In genomic region chr3:84641391-84641790, GRCm38 (mm10) we compare ENCODE assay signal across 29 mouse cellular contexts. TPM values are rescaled to one million over a fixed set of nuclear protein-coding genes. Genes with fewer than 3 reads are reported as not detected.
A peak's percentile ranks its signal among the peaks of the same experiment; 100 is the strongest.
DNase-seq lines count a peak whose midpoint lies in the region; ATAC-seq and TF ChIP-seq lines count a peak whose summit lies in the region.
"Had no signal": no experiment of that assay in that cellular context is flagged by ENCODE, and none has a peak within 500 bp of the region (broad histone marks: within the 10 kb centered on the region; RNA-seq: fewer than 3 reads in every experiment).

No protein-coding gene starts in this region.

- 92% methylated on average over 2 of the region's 2 CpGs for WGBS in kidney, embryonic 15.5 days

- H3K9me3 ChIP-seq in kidney, embryonic 15.5 days (replicated peaks) = no peaks in the 10 kb centered on the region
- H3K9me3 ChIP-seq: embryonic facial prominence, embryonic 13.5 days; embryonic facial prominence, embryonic 15.5 days; forebrain, embryonic 10.5 days; forebrain, embryonic 12.5 days; forebrain, embryonic 15.5 days had no signal

- H3K27me3 ChIP-seq in kidney, embryonic 15.5 days = no peaks in the 10 kb centered on the region
- H3K27me3 ChIP-seq: embryonic facial prominence, embryonic 13.5 days; embryonic facial prominence, embryonic 15.5 days; forebrain, embryonic 12.5 days; forebrain, embryonic 15.5 days; Patski had no signal

- TF ChIP-seq CTCF in bone marrow macrophage, adult 2 months (IDR thresholded peaks at IDR 0.05; ENCODE audit: low read depth, low read length) = no peak

- H3K36me3 ChIP-seq in kidney, embryonic 15.5 days = no peaks in the 10 kb centered on the region
- H3K36me3 ChIP-seq: embryonic facial prominence, embryonic 13.5 days; embryonic facial prominence, embryonic 15.5 days; forebrain, embryonic 10.5 days; forebrain, embryonic 12.5 days; forebrain, embryonic 15.5 days had no signal

- H3K27ac ChIP-seq in bone marrow macrophage, adult 2 months (ENCODE audit: insufficient read depth, low read depth, low read length) = peak overlapping the region; percentile 92
- H3K27ac ChIP-seq in kidney, embryonic 15.5 days = no peak overlapping the region
- H3K27ac ChIP-seq: embryonic facial prominence, embryonic 13.5 days; embryonic facial prominence, embryonic 15.5 days; forebrain, embryonic 10.5 days; forebrain, embryonic 12.5 days; forebrain, embryonic 15.5 days had no signal

- no peak overlapping the region for H3K4me3 ChIP-seq in bone marrow macrophage, adult 2 months (ENCODE audit: insufficient read depth, low read length)
- H3K4me3 ChIP-seq in kidney, embryonic 15.5 days (replicated peaks) = no peak overlapping the region
- H3K4me3 ChIP-seq: embryonic facial prominence, embryonic 13.5 days; embryonic facial prominence, embryonic 15.5 days; erythroblast, embryonic 14.5 days; forebrain, embryonic 10.5 days; forebrain, embryonic 12.5 days; forebrain, embryonic 15.5 days had no signal

- TF ChIP-seq POLR2A in bone marrow macrophage, adult 2 months (IDR thresholded peaks at IDR 0.05; ENCODE audit: borderline replicate concordance, low read depth, low read length) = no peak

- H3K4me2 ChIP-seq in kidney, embryonic 15.5 days = no peak overlapping the region
- H3K4me2 ChIP-seq: embryonic facial prominence, embryonic 13.5 days; embryonic facial prominence, embryonic 15.5 days; forebrain, embryonic 12.5 days; forebrain, embryonic 15.5 days had no signal

- peaks cover 58% of the 10 kb centered on the region for H3K4me1 ChIP-seq in bone marrow macrophage, adult 2 months (ENCODE audit: control insufficient read depth, insufficient read depth, low read length)
- peaks cover 21% of the 10 kb centered on the region for H3K4me1 ChIP-seq in kidney, embryonic 15.5 days
- H3K4me1 ChIP-seq: forebrain, embryonic 15.5 days had no signal

- H3K9ac ChIP-seq in kidney, embryonic 15.5 days = no peak overlapping the region
- H3K9ac ChIP-seq: embryonic facial prominence, embryonic 13.5 days; embryonic facial prominence, embryonic 15.5 days; forebrain, embryonic 12.5 days; forebrain, embryonic 15.5 days; forebrain, postnatal 0 days had no signal

- no peak for ATAC-seq in kidney, embryonic 15.5 days (replicated peaks; ENCODE audit: low FRiP score)
- ATAC-seq: activated CD4-positive, CD25-positive, alpha-beta regulatory T cell, adult 4 months; forebrain, embryonic 15.5 days; forebrain, postnatal 0 days; Patski had no signal

- peak; percentile 28 for DNase-seq in heart, adult 11 months
- DNase-seq in heart, postnatal 4 days = no peak
- DNase-seq in right cerebral cortex, postnatal 36 days (ENCODE audit: low spot score in 2 of 2) = no peak
- DNase-seq: adrenal gland, adult 8-10 months; adrenal gland, postnatal 14 days; adrenal gland, postnatal 36 days; cerebellum, adult 11 months; cerebellum, adult 18-20 months; cerebellum, adult 8-10 months; cerebellum, adult 9-11 months; cerebellum, postnatal 14 days; cerebellum, postnatal 36 days; embryo, embryonic 11 days; forebrain, postnatal 0 days had no signal

RNA-seq across cellular contexts. Expression of gene Tmem154, which starts 24.6 kb away (rescaled TPM):
- total RNA-seq in heart, postnatal 4 days (2021) = 1 to 10 TPM; 3.6 to 4.0 TPM
- polyA plus RNA-seq in bone marrow macrophage, adult 2 months (2012; ENCODE audit: insufficient read depth, insufficient read length, missing spikeins) = 5.4 and 5.9 TPM in 2 replicates
- 0.64 and 0.73 TPM in 2 replicates for polyA plus RNA-seq in kidney, embryonic 15.5 days (2015; fragmentation: Nextera tagmentation; extraction: Ambion mirVana)

RNA-seq across cellular contexts. Expression of gene Tigd4, which starts 48.0 kb away (rescaled TPM):
- total RNA-seq in heart, postnatal 4 days (2021) = under 1 TPM; 0.33 to 0.34 TPM
- polyA plus RNA-seq in bone marrow macrophage, adult 2 months (2012; ENCODE audit: insufficient read depth, insufficient read length, missing spikeins) = not detected in 2 replicates
- polyA plus RNA-seq in kidney, embryonic 15.5 days (2015; fragmentation: Nextera tagmentation; extraction: Ambion mirVana) = 0.06 and 0.26 TPM in 2 replicates
- total RNA-seq: adrenal gland, adult 18-20 months; adrenal gland, postnatal 14 days; adrenal gland, postnatal 36 days; common myeloid progenitor, adult 5-6 weeks; ES-E14; forebrain, postnatal 0 days; MEL had no signal
- polyA plus RNA-seq: activated CD4-positive, CD25-positive, alpha-beta regulatory T cell, adult 4 months; C2C12; erythroblast, embryonic 14.5 days; forebrain, embryonic 12.5 days; forebrain, postnatal 0 days had no signal

RNA-seq across cellular contexts. Expression of gene Arfip1, which starts 59.0 kb away (rescaled TPM):
- 10 to 100 TPM; 36.0 to 41.6 TPM for total RNA-seq in heart, postnatal 4 days (2021)
- polyA plus RNA-seq in bone marrow macrophage, adult 2 months (2012; ENCODE audit: insufficient read depth, insufficient read length, missing spikeins) = 38.8 and 48.7 TPM in 2 replicates
- polyA plus RNA-seq in kidney, embryonic 15.5 days (2015; fragmentation: Nextera tagmentation; extraction: Ambion mirVana) = 48.1 and 53.8 TPM in 2 replicates
